In genomic region chr4:35140317-35140716, GRCm38 (mm10) we compare ENCODE assay signal across 15 mouse cellular contexts. TPM values are rescaled to one million over a fixed set of nuclear protein-coding genes. Genes with fewer than 3 reads are reported as not detected.
DNase-seq lines count a peak whose midpoint lies in the region; ATAC-seq lines count a peak whose summit lies in the region.
"Had no signal": no experiment of that assay in that cellular context is flagged by ENCODE, and none has a peak within 500 bp of the region (broad histone marks: within the 10 kb centered on the region; RNA-seq: fewer than 3 reads in every experiment).

No protein-coding gene starts in this region.

- H3K4me3 ChIP-seq in embryonic facial prominence, embryonic 13.5 days = no peak overlapping the region
- no peak overlapping the region for H3K4me3 ChIP-seq in embryonic facial prominence, embryonic 10.5 days

- no peak for ATAC-seq in embryonic facial prominence, embryonic 13.5 days (ENCODE audit: insufficient number of reproducible peaks, insufficient read depth, low FRiP score, low TSS enrichment, low read depth)
- ATAC-seq in common myeloid progenitor, adult 5-6 weeks (replicated peaks; ENCODE audit: low read depth, poor library complexity, severe bottlenecking) = peak; percentile 81
- ATAC-seq in megakaryocyte-erythroid progenitor cell, adult 5-6 weeks (replicated peaks; ENCODE audit: low FRiP score, low TSS enrichment, poor library complexity, severe bottlenecking) = peak; percentile 35; the same call in 1 of the 2 replicates

- H3K4me2 ChIP-seq in embryonic facial prominence, embryonic 13.5 days = no peak overlapping the region

- 55% methylated on average over 6 of the region's 6 CpGs for WGBS in embryonic facial prominence, embryonic 13.5 days
- WGBS in embryonic facial prominence, embryonic 10.5 days = 89% methylated on average over 6 of the region's 6 CpGs

- H3K36me3 ChIP-seq in embryonic facial prominence, embryonic 13.5 days = no peaks in the 10 kb centered on the region
- no peaks in the 10 kb centered on the region for H3K36me3 ChIP-seq in embryonic facial prominence, embryonic 10.5 days (replicated peaks)

- H3K4me1 ChIP-seq in embryonic facial prominence, embryonic 13.5 days = peaks cover 28% of the 10 kb centered on the region
- H3K4me1 ChIP-seq in embryonic facial prominence, embryonic 10.5 days = peaks cover 27% of the 10 kb centered on the region

- peak overlapping the region; percentile 22; the same call in 1 of the 2 replicates for H3K27ac ChIP-seq in embryonic facial prominence, embryonic 13.5 days
- H3K27ac ChIP-seq in embryonic facial prominence, embryonic 10.5 days (replicated peaks) = no peak overlapping the region
- H3K27ac ChIP-seq: liver, embryonic 14.5 days; macrophage had no signal

- H3K9me3 ChIP-seq in embryonic facial prominence, embryonic 13.5 days = no peaks in the 10 kb centered on the region
- H3K9me3 ChIP-seq in embryonic facial prominence, embryonic 10.5 days = no peaks in the 10 kb centered on the region

- H3K27me3 ChIP-seq in embryonic facial prominence, embryonic 13.5 days = no peaks in the 10 kb centered on the region
- no peaks in the 10 kb centered on the region for H3K27me3 ChIP-seq in embryonic facial prominence, embryonic 10.5 days (replicated peaks; ENCODE audit: low read depth, poor library complexity, severe bottlenecking)

- H3K9ac ChIP-seq in embryonic facial prominence, embryonic 13.5 days = no peak overlapping the region
- H3K9ac ChIP-seq: liver, embryonic 14.5 days had no signal

- no peak for DNase-seq in embryonic facial prominence, embryonic 10.5 days (ENCODE audit: low spot score)
- peak; percentile 51 to 54 for DNase-seq in thymus, postnatal 36 days
- DNase-seq in layer of hippocampus, postnatal 14 days (ENCODE audit: low spot score in 2 of 2) = no peak
- DNase-seq in cerebellum, adult 8-10 months = no peak
- no peak for DNase-seq in layer of hippocampus, adult 18-20 months (ENCODE audit: low spot score in 2 of 2)
- DNase-seq: adrenal gland, postnatal 25 days; cerebellum, adult 2 months; kidney, postnatal 14 days had no signal

RNA-seq across cellular contexts. Expression of gene Ifnk, which starts 11.5 kb away (rescaled TPM):
- 0.35 and 0.69 TPM in 2 replicates for polyA plus RNA-seq in embryonic facial prominence, embryonic 13.5 days (2015; fragmentation: Nextera tagmentation; extraction: Ambion mirVana)
- 0.45 TPM in 2 replicates for polyA plus RNA-seq in embryonic facial prominence, embryonic 10.5 days (2016; fragmentation: Nextera tagmentation; extraction: Ambion mirVana)
- total RNA-seq in common myeloid progenitor, adult 5-6 weeks (2017) = not detected in 2 replicates
- total RNA-seq in megakaryocyte-erythroid progenitor cell, adult 5-6 weeks (2014; fragmentation: Nextera tagmentation) = not detected in 2 replicates
- total RNA-seq in megakaryocyte-erythroid progenitor cell, adult 5-6 weeks (2017) = not detected in 2 replicates
- not detected for total RNA-seq in layer of hippocampus, postnatal 14 days (2021)
- not detected for total RNA-seq in layer of hippocampus, adult 18-20 months (2021)
- total RNA-seq: adrenal gland, postnatal 25 days; left cerebral cortex, adult 8-10 months had no signal
- polyA plus RNA-seq: cerebellum, adult 2 months; gonadal fat pad, adult 2 months; liver, embryonic 14.5 days; macrophage had no signal

RNA-seq across cellular contexts. Expression of gene Mob3b, which starts 17.0 kb away (rescaled TPM):
- 16.9 and 18.5 TPM in 2 replicates for polyA plus RNA-seq in embryonic facial prominence, embryonic 13.5 days (2015; fragmentation: Nextera tagmentation; extraction: Ambion mirVana)
- polyA plus RNA-seq in embryonic facial prominence, embryonic 10.5 days (2016; fragmentation: Nextera tagmentation; extraction: Ambion mirVana) = 14.0 and 15.4 TPM in 2 replicates
- 3.0 and 3.4 TPM in 2 replicates for total RNA-seq in common myeloid progenitor, adult 5-6 weeks (2017)
- total RNA-seq in megakaryocyte-erythroid progenitor cell, adult 5-6 weeks (2014; fragmentation: Nextera tagmentation) = 2.1 and 6.6 TPM in 2 replicates
- total RNA-seq in megakaryocyte-erythroid progenitor cell, adult 5-6 weeks (2017) = 2.2 and 3.1 TPM in 2 replicates
- 1 to 10 TPM; 9.0 to 9.3 TPM for total RNA-seq in layer of hippocampus, postnatal 14 days (2021)
- total RNA-seq in layer of hippocampus, adult 18-20 months (2021) = 1 to 10 TPM; 5.0 to 6.8 TPM

Comparison
In these comparisons a context has a peak if more than half of its experiments do, and no peak if none do; other contexts are left out.
1. DNase-seq: peak in thymus, postnatal 36 days (2 of 2); none in embryonic facial prominence, embryonic 10.5 days (single experiment), layer of hippocampus, postnatal 14 days (0 of 2), cerebellum, adult 8-10 months (single experiment) and layer of hippocampus, adult 18-20 months (0 of 2).